ENCODE assay signal across 1 mouse cellular context in the genomic region with DNA sequence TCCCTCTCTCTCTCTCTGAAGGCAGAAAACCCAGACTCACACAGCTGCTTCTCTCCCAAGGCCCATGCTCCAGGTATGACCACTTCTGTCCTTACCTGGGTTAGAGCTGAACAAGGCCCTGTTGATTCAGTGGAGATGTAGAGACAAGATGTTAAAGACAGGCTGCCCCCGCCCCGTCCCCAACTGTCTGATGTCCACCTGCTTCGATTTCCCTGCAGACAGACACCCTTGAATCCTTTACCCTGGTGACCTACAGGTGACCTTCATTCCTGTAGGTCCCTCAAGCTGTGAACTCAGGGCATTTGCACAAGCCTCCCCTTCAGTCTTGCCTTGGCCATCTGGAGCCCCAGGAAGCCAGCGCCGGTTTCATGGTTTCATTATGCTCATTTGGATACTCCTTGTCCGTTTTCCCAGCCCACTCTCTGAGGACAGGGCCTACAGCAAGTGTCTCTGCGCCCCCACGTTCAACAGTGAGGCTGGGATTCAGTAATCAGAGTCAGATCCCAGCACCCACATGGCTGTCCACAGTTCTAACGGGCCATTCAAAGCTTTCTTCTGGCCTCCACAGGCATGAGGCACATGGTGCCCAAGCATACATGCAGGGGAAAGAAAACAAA.
TF ChIP-seq lines count a peak whose summit lies in the region.

No protein-coding gene starts in this region.

TF ChIP-seq in CH12.LX, 34 proteins besides CTCF, POLR2A, EP300 and RAD21:
- 0 out of 2 replicates have a peak, but pooled peaks have one; percentile 23 for TF ChIP-seq MAX (IDR thresholded peaks at IDR 0.05; ENCODE audit: low read length)
- TF ChIP-seq NELFE (IDR thresholded peaks at IDR 0.05; ENCODE audit: low read depth, low read length) = no peak
- no peak for TF ChIP-seq NRF1 (IDR thresholded peaks at IDR 0.05; ENCODE audit: low read depth, low read length)
